Mouse (Mus musculus): Measurements from ENCODE around the gene Serpini2. TPM values are rescaled to one million over a fixed set of nuclear protein-coding genes. Genes with fewer than 3 reads are reported as not detected.

Serpini2 gene
- polyA plus RNA-seq, 1 experiment, result 1.1 TPM

DNA sequence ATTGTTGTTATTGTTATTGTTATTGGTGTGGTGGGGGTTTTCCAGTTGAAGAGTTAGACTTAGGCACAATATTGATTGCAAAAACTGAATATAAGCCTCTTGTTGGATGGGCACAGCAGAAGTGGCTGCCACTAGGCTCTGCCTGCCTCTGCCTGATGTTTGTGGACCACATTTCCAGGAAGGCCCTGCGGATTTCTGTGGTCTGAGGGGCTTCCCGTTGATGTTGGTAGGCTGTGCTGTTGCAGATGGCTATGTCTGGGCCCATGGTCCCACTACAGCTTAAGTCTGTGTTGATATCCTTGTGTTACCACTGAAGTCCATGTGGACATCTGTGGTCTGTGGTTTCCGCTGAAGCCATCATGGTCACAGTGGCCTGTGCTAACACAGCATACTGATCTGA is 50.2 kb downstream of the Serpini2 start:
- TF ChIP-seq POLR2A (IDR thresholded peaks at IDR 0.05; ENCODE audit: low read depth, low read length) (no peak), CTCF (IDR thresholded peaks at IDR 0.05; ENCODE audit: extremely low read depth, insufficient read depth, insufficient read length, insufficient replicate concordance) (no peak)
- no peak overlapping the region for H3K4me3 ChIP-seq (ENCODE audit: extremely low read depth, insufficient read depth, insufficient read length)
- DNase-seq (ENCODE audit: low read depth in 1 of 2, low spot score in 2 of 2), result no peak
- WGBS, result 62% methylated on average over 3 of the region's 3 CpGs
- H3K27ac ChIP-seq (ENCODE audit: insufficient read depth, low read length), result no peak overlapping the region
- H3K36me3 ChIP-seq (ENCODE audit: control insufficient read depth, insufficient read depth, low read length), result no peaks in the 10 kb centered on the region
- H3K4me1 ChIP-seq (ENCODE audit: control insufficient read depth, insufficient read depth, insufficient read length), result no peaks in the 10 kb centered on the region
- no peaks in the 10 kb centered on the region for H3K27me3 ChIP-seq (ENCODE audit: control insufficient read depth, insufficient read depth, low read length)

DNA sequence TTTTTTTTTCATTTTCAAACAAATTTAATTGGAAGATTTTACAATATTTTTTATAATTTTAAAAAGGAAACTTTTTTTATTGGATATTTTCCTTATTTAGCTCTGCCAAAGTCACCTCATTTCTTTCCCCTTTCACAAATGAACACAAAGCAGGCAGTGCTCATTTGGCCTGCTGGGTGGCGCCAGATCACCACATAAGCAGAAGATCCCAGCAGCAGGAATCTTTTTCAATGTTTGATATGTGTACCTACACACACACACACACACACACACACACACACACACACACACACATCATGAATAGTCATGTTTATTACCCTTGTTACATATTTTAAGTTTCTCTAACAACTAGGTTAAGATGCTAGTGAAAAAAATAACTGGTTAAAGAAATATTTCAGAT is 50.7 kb downstream of the Serpini2 start:
- Histone ChIP-seq H3K27ac (ENCODE audit: insufficient read depth, low read length) (no peak overlapping the region), H3K4me3 (ENCODE audit: extremely low read depth, insufficient read depth, insufficient read length) (no peak overlapping the region), H3K27me3 (ENCODE audit: control insufficient read depth, insufficient read depth, low read length) (no peaks in the 10 kb centered on the region), H3K36me3 (ENCODE audit: control insufficient read depth, insufficient read depth, low read length) (no peaks in the 10 kb centered on the region), H3K4me1 (ENCODE audit: control insufficient read depth, insufficient read depth, insufficient read length) (no peaks in the 10 kb centered on the region)
- WGBS, result 17% methylated on average over 1 of the region's 1 CpGs
- DNase-seq (ENCODE audit: low read depth in 1 of 2, low spot score in 2 of 2), result peak in 1 of 2 experiments; percentile 27
- TF ChIP-seq POLR2A (IDR thresholded peaks at IDR 0.05; ENCODE audit: low read depth, low read length), result no peak
- TF ChIP-seq CTCF (IDR thresholded peaks at IDR 0.05; ENCODE audit: extremely low read depth, insufficient read depth, insufficient read length, insufficient replicate concordance), result peak; percentile 66; the same call in 1 of the 2 replicates

DNA sequence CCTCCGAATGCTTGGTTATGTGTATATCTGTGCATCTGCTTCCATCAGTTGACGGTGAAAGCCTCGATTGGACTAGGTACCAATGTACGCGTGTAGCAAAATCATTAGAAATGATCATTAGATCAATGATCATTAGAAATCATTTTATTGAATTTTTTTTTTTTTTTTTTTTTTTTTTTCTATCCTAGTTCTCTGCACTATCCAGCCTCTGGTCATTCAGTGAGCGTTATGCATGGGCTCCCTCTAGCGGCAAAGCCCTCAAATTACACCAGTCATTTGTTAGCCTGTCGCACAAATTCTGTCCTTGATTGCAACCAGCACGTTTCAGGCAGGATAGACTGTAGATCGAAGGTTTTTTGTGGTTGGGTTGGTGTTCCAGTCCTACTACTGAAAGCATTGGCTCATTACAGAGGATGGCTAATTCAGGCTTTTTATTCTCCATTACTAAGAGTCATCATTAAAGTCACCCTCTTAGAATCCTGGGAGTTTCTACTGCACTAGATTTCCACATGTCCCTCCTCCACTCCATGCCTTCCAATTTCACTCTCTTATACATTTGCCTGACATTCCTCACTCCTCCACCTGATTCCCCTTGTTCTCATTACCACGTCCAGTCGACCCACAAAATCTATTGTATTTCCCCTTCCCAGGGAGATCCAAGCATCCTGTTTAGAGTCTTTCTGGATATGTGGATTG is 66.9 kb downstream of the Serpini2 start:
- 38% methylated on average over 12 of the region's 12 CpGs for WGBS
- Histone ChIP-seq H3K4me1 (ENCODE audit: control insufficient read depth, insufficient read depth, insufficient read length) (no peaks in the 10 kb centered on the region), H3K27me3 (ENCODE audit: control insufficient read depth, insufficient read depth, low read length) (no peaks in the 10 kb centered on the region), H3K36me3 (ENCODE audit: control insufficient read depth, insufficient read depth, low read length) (no peaks in the 10 kb centered on the region), H3K27ac (ENCODE audit: insufficient read depth, low read length) (no peak overlapping the region), H3K4me3 (ENCODE audit: extremely low read depth, insufficient read depth, insufficient read length) (no peak overlapping the region)
- DNase-seq (ENCODE audit: low read depth in 1 of 2, low spot score in 2 of 2), result peak; percentile 0 to 57
- no peak for TF ChIP-seq POLR2A (IDR thresholded peaks at IDR 0.05; ENCODE audit: low read depth, low read length)
- peak; percentile 59; the same call in 1 of the 2 replicates for TF ChIP-seq CTCF (IDR thresholded peaks at IDR 0.05; ENCODE audit: extremely low read depth, insufficient read depth, insufficient read length, insufficient replicate concordance)

Other genes with a start within 250 kb of the Serpini2 start
- gene Zbbx, start 105.0 kb downstream of the Serpini2 start, polyA plus RNA-seq (2012; rRNA removed), result not detected in 2 replicates
- not detected in 2 replicates for gene Wdr49, start 212.1 kb upstream of the Serpini2 start, polyA plus RNA-seq (2012; rRNA removed)